Mouse (Mus musculus) gastrocnemius, postnatal 10 days (tissue): ENCODE results near the gene Sox1. TPM values are rescaled to one million over a fixed set of nuclear protein-coding genes. Genes with fewer than 3 reads are reported as not detected.

ENCODE experiments used
- DNase-seq: peaks from one replicate; pipeline ENCODE4 v3.0.0; 2021; ENCODE audit warnings: mixed read lengths
- microRNA-seq, 2 experiments: library from miRNA; unstranded; fragments of <30 nt; microRNA quantifications; one replicate each; pipeline ENCODE4 v1.2.0; 2021
- total RNA-seq, 2 experiments: library from RNA; stranded (reverse); gene quantifications; 2 replicates each; pipeline ENCODE4 v1.2.3; 2021

Sox1 gene
- total RNA-seq, 2 experiments from 2014 or later: 0.05 TPM; not detected in 1

- no peak for DNase-seq
Measured at GRCm38 (mm10) chr8:12425906-12426305, 30.8 kb downstream of the Sox1 start.

- DNase-seq: no peak
Measured at GRCm38 (mm10) chr8:12427346-12427745, 32.3 kb downstream of the Sox1 start.

DNA sequence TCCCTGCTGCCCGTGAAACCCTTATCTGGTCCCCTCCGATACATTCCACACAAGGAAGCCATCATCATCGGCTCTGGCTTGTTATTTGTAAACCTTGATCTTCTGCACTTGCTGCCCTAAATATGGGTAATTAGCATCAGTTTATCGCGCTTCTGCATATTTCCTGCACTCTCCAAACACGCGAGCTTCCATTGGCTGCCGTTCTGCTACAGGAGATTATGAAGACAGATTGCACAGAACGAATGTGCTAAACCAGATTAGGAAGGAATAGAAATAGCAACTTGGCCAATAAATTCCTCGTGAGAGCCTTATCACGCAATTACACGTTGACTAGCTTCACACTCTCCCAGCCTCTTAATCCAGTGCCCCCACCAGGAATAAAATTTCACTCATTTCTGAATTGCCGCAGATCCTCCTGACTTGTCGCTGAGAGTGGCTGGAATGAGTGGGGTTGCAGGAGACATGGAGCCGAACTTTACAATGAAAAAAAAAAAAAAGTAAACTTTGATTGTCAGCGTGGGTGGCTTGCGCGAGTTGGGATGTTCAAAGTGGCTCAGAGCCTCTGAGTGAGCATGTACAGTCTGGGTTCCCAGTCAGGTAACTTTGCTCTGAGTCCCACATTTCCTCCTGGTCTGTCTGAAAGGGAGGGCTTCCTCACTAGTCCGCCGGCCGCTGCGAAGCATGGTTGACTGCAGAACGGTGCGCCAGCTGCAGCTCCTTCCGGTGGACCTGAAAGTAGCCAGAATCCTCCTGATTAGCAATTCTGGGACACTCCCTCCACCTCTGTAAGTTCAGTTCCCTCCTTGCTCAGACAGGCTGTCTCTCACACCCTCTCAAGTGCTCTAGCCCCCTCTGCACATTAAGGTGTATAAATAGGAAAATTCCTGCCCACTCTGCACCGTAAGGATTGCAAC lies 33.0 kb downstream of the Sox1 start:
- DNase-seq: no peak

DNA sequence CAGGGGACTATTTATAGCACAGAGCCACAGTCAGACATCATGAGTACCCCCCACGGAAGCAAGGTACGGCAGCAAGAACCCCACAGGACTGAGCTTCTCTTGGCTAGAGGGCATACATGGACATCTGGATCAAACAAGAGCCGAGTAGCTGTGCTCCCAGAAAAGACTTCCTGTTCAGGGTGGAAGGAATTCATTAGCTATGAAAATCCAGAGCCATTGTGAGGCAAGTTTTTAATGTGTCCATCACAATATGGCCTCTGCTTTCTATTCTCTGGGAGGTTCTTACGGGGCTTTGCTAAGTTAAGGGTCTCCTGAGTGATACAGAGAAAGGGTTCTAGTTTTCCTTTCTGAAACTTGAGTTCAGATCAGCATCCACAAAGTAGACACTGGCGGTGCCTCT lies 33.8 kb downstream of the Sox1 start:
- no peak for DNase-seq

- no peak for DNase-seq
Measured at GRCm38 (mm10) chr8:12429601-12430172, 34.6 kb downstream of the Sox1 start.

GRCm38 (mm10) chr8:12430173-12430899 lies 35.2 kb downstream of the Sox1 start:
- peak; percentile 26 for DNase-seq

DNA sequence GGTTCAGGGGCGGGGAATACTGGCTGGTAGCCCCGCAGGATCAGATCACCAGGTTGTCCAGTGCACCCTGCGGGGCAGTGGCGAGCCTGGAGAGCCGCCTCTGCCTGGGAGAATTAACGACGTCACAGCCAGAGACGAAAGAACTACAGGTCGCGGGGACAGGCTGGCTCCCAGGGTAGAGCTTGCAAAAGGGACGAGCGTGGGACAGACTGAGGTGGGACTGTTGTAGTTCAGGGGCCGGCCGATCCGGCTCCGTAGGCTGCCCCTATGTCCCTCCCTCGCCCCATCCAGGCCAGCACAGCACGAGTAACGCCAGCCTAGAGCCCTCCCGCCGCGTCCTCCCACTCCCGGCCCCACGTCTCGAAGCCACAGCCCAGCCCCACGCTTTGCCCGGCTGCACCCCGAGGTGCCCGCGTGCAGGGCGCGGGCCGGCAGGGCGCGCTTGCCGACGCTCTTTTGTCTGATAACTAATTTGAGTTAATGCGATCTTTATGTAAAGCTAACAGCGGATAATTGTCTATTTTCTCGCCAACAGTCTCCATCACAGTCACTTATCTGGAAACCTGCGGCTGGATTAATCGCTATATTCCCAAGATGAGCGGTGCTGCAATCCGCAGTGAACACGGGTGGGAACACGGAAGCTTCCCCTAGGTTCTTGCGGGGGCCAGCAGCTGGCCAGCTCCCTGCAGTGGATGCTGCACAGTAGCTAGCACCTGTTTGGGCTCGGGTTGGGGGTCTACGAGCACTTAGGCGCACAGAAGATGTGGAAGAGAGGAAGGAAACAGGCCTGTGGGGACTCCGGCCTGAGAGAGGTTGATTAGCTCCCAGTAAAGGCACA lies 36.0 kb downstream of the Sox1 start:
- no peak for DNase-seq

DNA sequence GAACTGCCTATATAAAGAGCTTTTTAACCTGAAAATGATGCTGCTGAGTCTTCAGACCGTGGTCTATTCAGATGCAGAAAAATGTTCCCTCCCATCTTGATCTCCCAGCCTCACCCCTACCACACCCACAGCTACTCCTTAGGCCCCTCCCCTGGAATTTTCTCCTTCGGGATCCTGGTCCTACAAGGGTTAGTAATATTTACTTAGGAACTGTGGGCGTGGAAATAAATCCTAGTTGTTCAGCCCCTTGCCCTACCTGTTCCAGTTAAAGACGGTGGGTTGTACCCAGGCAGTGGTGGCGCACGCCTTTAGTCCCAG lies 36.6 kb downstream of the Sox1 start:
- DNase-seq: no peak

DNA sequence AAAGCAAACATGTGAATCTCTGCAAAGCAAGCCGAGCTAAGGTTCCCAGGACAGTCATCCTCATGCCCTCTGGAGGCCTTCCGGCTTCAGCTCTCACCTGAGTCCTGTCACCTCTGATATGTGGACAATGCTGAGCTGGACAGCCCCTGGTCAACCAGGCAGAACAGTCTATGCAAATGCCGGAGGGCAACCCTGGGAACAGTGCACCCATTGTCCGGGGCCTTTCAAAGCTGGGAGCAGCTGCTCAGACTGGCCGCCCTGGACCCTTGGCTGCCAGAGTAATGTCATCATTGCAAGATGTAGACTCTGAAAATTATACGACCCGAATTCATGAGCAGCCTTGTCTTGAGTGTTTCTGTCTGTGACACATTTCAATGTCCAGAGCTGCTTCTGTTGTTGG lies 37.5 kb downstream of the Sox1 start:
- DNase-seq: no peak

DNA sequence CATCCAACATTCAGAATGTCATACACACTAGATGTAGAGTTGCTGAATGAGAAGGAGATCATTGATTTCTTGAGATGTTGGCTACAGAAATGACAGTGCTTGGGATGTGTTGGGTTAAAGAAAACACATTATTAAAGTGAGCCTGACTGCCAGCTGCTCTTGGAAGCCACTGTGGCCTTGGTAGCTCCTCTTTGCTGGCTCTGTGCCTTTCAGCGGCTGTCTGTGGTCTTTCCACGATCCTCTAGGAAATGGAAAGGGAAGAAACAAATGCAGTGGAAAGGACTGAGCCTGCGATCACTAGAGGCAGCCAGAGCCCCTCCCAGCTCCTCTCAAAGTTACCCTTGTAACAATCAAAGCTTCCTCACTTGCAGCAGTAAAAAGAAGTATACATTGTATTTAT lies 39.7 kb downstream of the Sox1 start:
- DNase-seq: no peak

GRCm38 (mm10) chr8:12438021-12438420 lies 42.9 kb downstream of the Sox1 start:
- no peak for DNase-seq

- DNase-seq: no peak
Measured at GRCm38 (mm10) chr8:12439044-12439443, 43.9 kb downstream of the Sox1 start.

DNA sequence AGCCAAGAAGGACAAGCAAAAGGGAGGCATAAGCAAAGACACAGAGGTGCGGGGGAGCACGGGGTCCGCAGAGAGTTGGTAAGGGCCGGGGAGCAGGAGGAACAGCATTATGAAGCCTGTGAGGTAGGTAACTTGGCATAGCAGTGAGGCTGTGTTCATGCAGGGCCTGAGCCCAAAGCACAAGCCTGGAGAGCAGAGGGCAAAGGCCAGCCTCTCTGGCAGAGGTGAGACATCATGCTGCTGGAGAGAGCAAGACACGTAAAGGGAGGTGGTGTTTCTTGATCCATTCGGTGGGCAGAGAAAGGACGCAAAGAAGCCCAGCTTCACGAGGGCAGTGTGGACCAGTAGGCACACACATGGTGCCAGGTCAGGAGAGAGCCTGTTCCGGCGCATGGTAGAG lies 44.8 kb downstream of the Sox1 start:
- no peak for DNase-seq

GRCm38 (mm10) chr8:12440997-12441396 lies 45.9 kb downstream of the Sox1 start:
- no peak for DNase-seq

DNA sequence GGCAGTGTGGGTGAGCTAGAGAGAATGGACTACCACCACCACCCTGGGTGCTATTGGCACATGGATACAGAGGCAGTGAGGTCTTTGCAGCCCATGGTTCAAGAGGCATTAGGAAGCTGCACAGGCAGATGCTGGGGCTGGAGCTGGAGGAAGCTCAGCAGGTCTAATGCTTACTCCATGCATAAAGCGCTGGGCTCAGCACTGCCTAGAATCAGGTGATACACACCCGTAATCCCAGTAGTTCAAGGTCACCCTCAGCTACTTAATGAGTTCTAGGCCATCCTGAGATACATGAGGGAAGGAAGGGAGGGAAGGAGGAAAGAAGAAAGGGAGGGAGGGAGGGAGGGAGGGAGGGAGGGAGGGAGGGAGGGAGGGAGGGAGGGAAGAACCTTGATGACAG lies 50.2 kb downstream of the Sox1 start:
- no peak for DNase-seq

DNA sequence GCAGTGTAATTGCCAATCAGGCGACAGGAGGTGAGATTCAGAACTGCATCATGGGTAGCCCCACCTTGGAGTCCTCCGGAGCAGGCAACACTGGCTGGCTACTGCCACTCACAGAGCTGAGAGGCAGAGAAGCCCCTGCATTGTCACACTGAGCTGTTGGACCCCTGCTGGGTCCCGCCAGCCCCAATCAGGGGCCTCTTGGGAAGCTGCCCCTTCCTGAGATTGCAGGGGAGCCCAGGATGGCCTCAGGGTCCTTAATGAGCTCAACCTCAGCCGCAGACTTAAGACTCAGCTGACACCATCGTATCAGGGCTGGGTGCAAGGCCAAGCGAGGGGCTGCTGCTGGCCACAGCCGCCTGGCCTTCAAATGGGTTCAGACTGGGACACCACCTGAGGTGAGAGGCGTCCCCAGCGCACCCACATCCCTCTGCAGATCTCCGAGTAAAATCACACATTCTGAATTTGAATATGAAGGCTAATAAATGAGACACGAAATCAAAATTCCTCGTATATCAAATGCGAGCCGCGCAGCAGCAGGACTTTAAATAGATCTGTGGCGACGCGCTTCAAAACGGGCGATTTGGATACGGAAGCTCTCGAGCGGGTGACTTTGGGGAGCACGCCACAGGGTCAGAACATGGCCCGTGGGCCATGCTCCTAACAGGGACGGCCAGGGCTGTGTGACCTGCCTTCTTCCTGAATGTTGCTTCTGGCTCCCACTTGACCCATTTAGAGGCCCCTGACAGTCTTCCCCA lies 51.0 kb downstream of the Sox1 start:
- no peak for DNase-seq

Small RNA genes lying within 50 kb of the gene (microRNA-seq; reads per million reads assigned to microRNA genes)
- gene Gm25239: 0 reads per million in 2 experiments

Other genes starting within 250 kb of the Sox1 start
- gene A230072I06Rik, start 116.5 kb upstream of the Sox1 start, total RNA-seq: not detected
- gene Spaca7, start 177.7 kb downstream of the Sox1 start, total RNA-seq: not detected